Mouse (Mus musculus): ENCODE results near the gene Elk3. TPM values are rescaled to one million over a fixed set of nuclear protein-coding genes. Genes with fewer than 3 reads are reported as not detected.

Elk3 gene
- total and polyA plus RNA-seq, 3 experiments, result 32.1 to 39.4 (median 33.8) TPM

DNA sequence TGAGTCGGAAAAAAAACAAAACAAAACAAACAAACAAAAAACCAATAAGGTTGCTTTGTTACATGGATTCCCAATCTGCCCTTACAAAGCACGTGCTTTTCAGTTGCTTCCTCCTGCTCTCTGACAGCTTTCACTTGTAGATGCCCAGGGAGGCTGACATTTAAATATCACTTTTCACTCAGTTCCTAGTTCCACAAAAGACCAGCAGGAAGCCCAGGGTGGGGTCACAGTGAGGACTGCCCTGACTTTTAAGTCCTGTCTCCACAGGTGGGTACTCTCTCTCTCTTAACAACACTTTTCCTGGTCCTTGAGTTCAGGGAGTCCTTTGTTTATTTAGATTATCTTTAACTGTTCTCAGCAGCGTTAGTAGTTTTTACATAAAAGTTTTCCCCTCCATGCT lies 68.7 kb downstream of the Elk3 start:
- Histone ChIP-seq H3K27me3 (ENCODE audit: control insufficient read depth, insufficient read depth, low read length) (no peaks in the 10 kb centered on the region), H3K36me3 (ENCODE audit: control insufficient read depth, insufficient read depth, low read length) (peaks cover 17% of the 10 kb centered on the region), H3K4me1 (ENCODE audit: control insufficient read depth, insufficient read depth, low read length) (peaks cover 2% of the 10 kb centered on the region), H3K79me2 (replicated peaks; ENCODE audit: control insufficient read depth, insufficient read depth, low read length) (no peaks in the 10 kb centered on the region), H3K9ac (ENCODE audit: low read depth, low read length) (no peak overlapping the region), H3K4me3 (no peak overlapping the region), H3K27ac (no peak overlapping the region)
- intact Hi-C loops (cut with DNase I), result no loop called here
- DNase-seq, result no peak
- TF ChIP-seq CTCF (IDR thresholded peaks at IDR 0.05) (no peak), POLR2A (IDR thresholded peaks at IDR 0.05; ENCODE audit: insufficient read depth, low read depth, low read length) (no peak), EP300 (IDR thresholded peaks at IDR 0.05; ENCODE audit: insufficient read depth, low read depth, low read length) (no peak)
- WGBS, result 50% methylated on average over 3 of the region's 3 CpGs

DNA sequence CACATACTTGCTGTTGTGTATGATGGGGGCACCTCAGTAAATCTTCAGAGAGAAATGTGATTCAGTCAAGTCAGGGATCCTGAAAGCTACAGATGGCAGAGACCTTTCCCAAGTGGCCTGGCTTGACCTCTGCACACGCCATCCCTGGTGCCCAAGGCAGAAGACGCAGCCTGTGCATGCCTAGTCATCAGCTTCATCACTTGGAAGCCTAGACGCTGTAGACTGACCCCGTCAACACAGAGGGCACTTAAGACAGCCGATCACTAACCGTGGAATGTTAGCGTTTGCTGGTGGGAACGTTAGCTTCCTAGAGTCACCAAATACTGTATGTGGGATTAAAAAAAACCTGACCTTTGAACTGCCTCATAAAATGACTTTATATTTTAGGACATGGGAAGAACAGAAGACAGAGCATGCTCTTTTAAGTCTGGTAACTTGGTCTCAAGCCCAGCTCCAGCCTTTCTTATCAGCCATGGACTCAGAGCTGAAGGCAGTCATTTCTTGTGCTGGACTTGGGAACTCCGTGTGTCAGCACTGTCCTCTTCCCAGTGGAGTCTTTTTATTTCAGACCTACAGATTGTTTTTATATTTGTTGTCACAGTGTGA lies 71.6 kb downstream of the Elk3 start:
- Histone ChIP-seq H3K27me3 (ENCODE audit: control insufficient read depth, insufficient read depth, low read length) (no peaks in the 10 kb centered on the region), H3K4me1 (ENCODE audit: control insufficient read depth, insufficient read depth, low read length) (peaks cover 2% of the 10 kb centered on the region), H3K4me3 (no peak overlapping the region), H3K9ac (ENCODE audit: low read depth, low read length) (no peak overlapping the region), H3K36me3 (ENCODE audit: control insufficient read depth, insufficient read depth, low read length) (peaks cover 19% of the 10 kb centered on the region), H3K79me2 (replicated peaks; ENCODE audit: control insufficient read depth, insufficient read depth, low read length) (no peaks in the 10 kb centered on the region), H3K27ac (peak overlapping the region; percentile 29; the same call in 1 of the 2 replicates)
- intact Hi-C loops (cut with DNase I), result no loop called here
- DNase-seq, result no peak
- TF ChIP-seq EP300 (IDR thresholded peaks at IDR 0.05; ENCODE audit: insufficient read depth, low read depth, low read length) (no peak), POLR2A (IDR thresholded peaks at IDR 0.05; ENCODE audit: insufficient read depth, low read depth, low read length) (no peak), CTCF (IDR thresholded peaks at IDR 0.05) (no peak)
- WGBS, result 46% methylated on average over 9 of the region's 9 CpGs

- Histone ChIP-seq H3K27me3 (ENCODE audit: control insufficient read depth, insufficient read depth, low read length) (no peaks in the 10 kb centered on the region), H3K9ac (ENCODE audit: low read depth, low read length) (no peak overlapping the region), H3K4me3 (no peak overlapping the region), H3K36me3 (ENCODE audit: control insufficient read depth, insufficient read depth, low read length) (peaks cover 2% of the 10 kb centered on the region; the same call in 1 of the 2 replicates), H3K27ac (no peak overlapping the region), H3K4me1 (ENCODE audit: control insufficient read depth, insufficient read depth, low read length) (peaks cover 2% of the 10 kb centered on the region; the same call in 1 of the 2 replicates), H3K79me2 (replicated peaks; ENCODE audit: control insufficient read depth, insufficient read depth, low read length) (no peaks in the 10 kb centered on the region)
- TF ChIP-seq EP300 (IDR thresholded peaks at IDR 0.05; ENCODE audit: insufficient read depth, low read depth, low read length) (no peak), CTCF (IDR thresholded peaks at IDR 0.05) (no peak), POLR2A (IDR thresholded peaks at IDR 0.05; ENCODE audit: insufficient read depth, low read depth, low read length) (no peak)
- no peak for DNase-seq
- 86% methylated on average over 9 of the region's 9 CpGs for WGBS
- intact Hi-C loops (cut with DNase I), result no loop called here
Observed at GRCm38 (mm10) chr10:93234692-93235091, 76.2 kb downstream of the Elk3 start.

GRCm38 (mm10) chr10:93233665-93234194 lies 77.2 kb downstream of the Elk3 start:
- 73% methylated on average over 6 of the region's 6 CpGs for WGBS
- no peak for TF ChIP-seq EP300 (IDR thresholded peaks at IDR 0.05; ENCODE audit: insufficient read depth, low read depth, low read length)
- TF ChIP-seq POLR2A (IDR thresholded peaks at IDR 0.05; ENCODE audit: insufficient read depth, low read depth, low read length), result no peak
- TF ChIP-seq CTCF (IDR thresholded peaks at IDR 0.05), result no peak
- Histone ChIP-seq H3K79me2 (replicated peaks; ENCODE audit: control insufficient read depth, insufficient read depth, low read length) (no peaks in the 10 kb centered on the region), H3K27ac (no peak overlapping the region), H3K27me3 (ENCODE audit: control insufficient read depth, insufficient read depth, low read length) (no peaks in the 10 kb centered on the region), H3K4me3 (no peak overlapping the region), H3K36me3 (ENCODE audit: control insufficient read depth, insufficient read depth, low read length) (peaks cover 4% of the 10 kb centered on the region), H3K4me1 (ENCODE audit: control insufficient read depth, insufficient read depth, low read length) (no peaks in the 10 kb centered on the region), H3K9ac (ENCODE audit: low read depth, low read length) (no peak overlapping the region)
- no peak for DNase-seq
- intact Hi-C loops (cut with DNase I), result no loop called here

DNA sequence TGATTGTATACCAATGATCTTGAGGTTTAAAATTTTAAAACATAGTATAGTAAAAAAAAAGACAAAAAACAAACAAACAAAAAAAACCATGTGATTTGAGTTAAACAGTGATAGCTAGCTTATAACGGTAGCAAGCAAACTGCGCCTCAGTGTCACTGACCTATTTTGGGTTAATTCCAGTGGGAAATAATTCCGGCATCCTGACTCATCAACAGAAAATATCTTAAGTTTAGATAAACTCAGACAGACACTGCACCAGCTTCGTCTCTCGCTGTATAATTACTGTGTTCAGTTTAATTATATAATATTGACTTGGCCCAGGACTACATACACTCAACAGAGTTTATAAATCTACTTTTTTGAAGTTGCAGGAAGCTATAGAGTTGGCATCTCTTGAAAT lies 79.0 kb downstream of the Elk3 start:
- peaks cover 14% of the 10 kb centered on the region for H3K36me3 ChIP-seq (ENCODE audit: control insufficient read depth, insufficient read depth, low read length)
- H3K27me3 ChIP-seq (ENCODE audit: control insufficient read depth, insufficient read depth, low read length), result no peaks in the 10 kb centered on the region
- WGBS, result 74% methylated on average over 5 of the region's 5 CpGs
- H3K4me3 ChIP-seq, result no peak overlapping the region
- TF ChIP-seq CTCF (IDR thresholded peaks at IDR 0.05) (no peak), EP300 (IDR thresholded peaks at IDR 0.05; ENCODE audit: insufficient read depth, low read depth, low read length) (no peak), POLR2A (IDR thresholded peaks at IDR 0.05; ENCODE audit: insufficient read depth, low read depth, low read length) (no peak)
- intact Hi-C loops (cut with DNase I), result no loop called here
- no peaks in the 10 kb centered on the region for H3K4me1 ChIP-seq (ENCODE audit: control insufficient read depth, insufficient read depth, low read length)
- H3K79me2 ChIP-seq (replicated peaks; ENCODE audit: control insufficient read depth, insufficient read depth, low read length), result no peaks in the 10 kb centered on the region
- H3K27ac ChIP-seq, result no peak overlapping the region
- H3K9ac ChIP-seq (ENCODE audit: low read depth, low read length), result no peak overlapping the region
- no peak for DNase-seq

DNA sequence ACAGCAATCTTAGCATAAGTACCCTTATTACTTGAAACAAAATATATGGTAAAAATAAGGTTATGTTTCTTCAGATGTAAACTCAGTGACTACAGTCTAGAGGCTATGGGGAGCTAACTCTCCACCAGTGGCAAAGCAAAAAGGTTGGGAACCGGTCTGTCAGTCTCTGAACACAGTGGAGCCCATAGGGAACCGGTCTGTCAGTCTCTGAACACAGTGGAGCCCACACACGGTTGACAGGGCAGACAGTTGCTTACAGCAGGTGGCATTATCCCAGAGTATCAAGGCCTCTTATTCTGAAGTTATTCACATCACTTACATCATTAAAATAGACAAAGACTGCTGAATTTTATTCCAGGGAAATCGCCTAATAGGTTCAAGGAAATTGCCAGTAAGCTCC lies 79.4 kb downstream of the Elk3 start:
- no peaks in the 10 kb centered on the region for H3K4me1 ChIP-seq (ENCODE audit: control insufficient read depth, insufficient read depth, low read length)
- no peak overlapping the region for H3K27ac ChIP-seq
- H3K79me2 ChIP-seq (replicated peaks; ENCODE audit: control insufficient read depth, insufficient read depth, low read length), result no peaks in the 10 kb centered on the region
- H3K9ac ChIP-seq (ENCODE audit: low read depth, low read length), result no peak overlapping the region
- intact Hi-C loops (cut with DNase I), result no loop called here
- 77% methylated on average over 4 of the region's 4 CpGs for WGBS
- no peak for DNase-seq
- TF ChIP-seq CTCF (IDR thresholded peaks at IDR 0.05) (no peak), EP300 (IDR thresholded peaks at IDR 0.05; ENCODE audit: insufficient read depth, low read depth, low read length) (no peak), POLR2A (IDR thresholded peaks at IDR 0.05; ENCODE audit: insufficient read depth, low read depth, low read length) (no peak)
- no peaks in the 10 kb centered on the region for H3K27me3 ChIP-seq (ENCODE audit: control insufficient read depth, insufficient read depth, low read length)
- peaks cover 14% of the 10 kb centered on the region for H3K36me3 ChIP-seq (ENCODE audit: control insufficient read depth, insufficient read depth, low read length)
- no peak overlapping the region for H3K4me3 ChIP-seq
